Mouse (Mus musculus): ENCODE results near the gene Gm7951. TPM values are rescaled to one million over a fixed set of nuclear protein-coding genes. Genes with fewer than 3 reads are reported as not detected.

Gm7951 gene
- not detected for total RNA-seq (2023)

DNA sequence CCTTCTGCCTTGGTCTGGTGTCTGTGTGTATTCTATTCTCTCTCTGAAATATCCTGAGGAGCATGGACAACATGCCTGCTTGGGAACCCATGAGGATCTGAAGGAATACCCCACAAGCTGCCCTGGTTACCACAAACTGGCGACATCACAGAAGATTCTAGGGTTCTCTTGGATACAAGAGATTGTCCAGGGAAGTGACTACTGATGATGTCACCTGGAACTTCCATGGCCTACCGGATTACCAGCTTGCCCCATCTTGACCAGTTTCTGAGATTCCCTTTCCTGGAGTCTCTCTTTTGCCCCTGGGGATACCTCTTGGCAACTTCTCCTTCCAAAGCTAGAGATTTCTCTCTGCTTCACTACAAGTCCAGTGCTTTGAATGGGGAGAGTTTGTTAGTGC is at the start of gene Gm7951:
Gene Gm7951 (minus strand): TSS at position 101 of the 400 bp plus-strand sequence.

DNA sequence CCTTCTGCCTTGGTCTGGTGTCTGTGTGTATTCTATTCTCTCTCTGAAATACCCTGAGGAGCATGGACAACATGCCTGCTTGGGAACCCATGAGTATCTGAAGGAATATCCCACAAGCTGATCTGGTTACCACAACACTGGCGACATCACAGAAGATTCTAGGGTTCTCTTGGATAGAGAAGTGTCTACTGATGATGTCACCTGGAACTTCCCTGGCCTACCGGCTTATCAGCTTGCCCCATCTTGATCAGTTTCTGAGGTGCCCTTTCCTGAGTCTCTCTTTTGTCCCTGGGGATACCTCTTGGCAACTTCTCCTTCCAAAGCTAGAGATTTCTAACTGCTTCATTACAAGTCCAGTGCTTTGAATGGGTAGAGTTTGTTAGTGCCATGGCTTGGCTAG is 45.4 kb upstream of the Gm7951 start, which contains the start of gene Gm17027:
Gene Gm17027 (minus strand): TSS at position 101 of the 400 bp plus-strand sequence.

Other genes with a start within 250 kb of the Gm7951 start
- not detected for gene Gm7980, start 210.1 kb downstream of the Gm7951 start, total RNA-seq (2023)
- gene 1700049E17Rik1, start 192.4 kb downstream of the Gm7951 start, total RNA-seq (2023): not detected
- not detected for gene 1700024B05Rik, start 173.4 kb downstream of the Gm7951 start, total RNA-seq (2023)
- not detected for gene Gm6401, start 149.4 kb downstream of the Gm7951 start, total RNA-seq (2023)
- not detected for gene Gm3543, start 134.0 kb downstream of the Gm7951 start, total RNA-seq (2023)
- gene Gm17027, start 45.3 kb upstream of the Gm7951 start, total RNA-seq (2023): not detected
- gene Gm3573, start 73.4 kb upstream of the Gm7951 start, total RNA-seq (2023): not detected
- gene Gm17026, start 142.7 kb upstream of the Gm7951 start, total RNA-seq (2023): not detected
- gene Gm9611, start 180.0 kb upstream of the Gm7951 start, total RNA-seq (2023): not detected
- not detected for gene Gm7995, start 192.8 kb upstream of the Gm7951 start, total RNA-seq (2023)

All from B cell, adult 67 days (primary cell).